Mouse (Mus musculus) CD4-positive, CD25-positive, alpha-beta regulatory T cell, adult 2 months (primary cell): ENCODE measurements around the gene Hist2h2bb.
"Not testable (repeated sequence)": the region's sequence is repeated elsewhere in the genome, so short reads cannot be mapped to it uniquely, and the experiment has no call there.

Source experiments
- DNase-seq: peaks from one replicate; pipeline ENCODE4 v3.0.0-alpha.2; 2012; ENCODE audit warnings: low read depth, low spot score

The Hist2h2bb gene

DNA sequence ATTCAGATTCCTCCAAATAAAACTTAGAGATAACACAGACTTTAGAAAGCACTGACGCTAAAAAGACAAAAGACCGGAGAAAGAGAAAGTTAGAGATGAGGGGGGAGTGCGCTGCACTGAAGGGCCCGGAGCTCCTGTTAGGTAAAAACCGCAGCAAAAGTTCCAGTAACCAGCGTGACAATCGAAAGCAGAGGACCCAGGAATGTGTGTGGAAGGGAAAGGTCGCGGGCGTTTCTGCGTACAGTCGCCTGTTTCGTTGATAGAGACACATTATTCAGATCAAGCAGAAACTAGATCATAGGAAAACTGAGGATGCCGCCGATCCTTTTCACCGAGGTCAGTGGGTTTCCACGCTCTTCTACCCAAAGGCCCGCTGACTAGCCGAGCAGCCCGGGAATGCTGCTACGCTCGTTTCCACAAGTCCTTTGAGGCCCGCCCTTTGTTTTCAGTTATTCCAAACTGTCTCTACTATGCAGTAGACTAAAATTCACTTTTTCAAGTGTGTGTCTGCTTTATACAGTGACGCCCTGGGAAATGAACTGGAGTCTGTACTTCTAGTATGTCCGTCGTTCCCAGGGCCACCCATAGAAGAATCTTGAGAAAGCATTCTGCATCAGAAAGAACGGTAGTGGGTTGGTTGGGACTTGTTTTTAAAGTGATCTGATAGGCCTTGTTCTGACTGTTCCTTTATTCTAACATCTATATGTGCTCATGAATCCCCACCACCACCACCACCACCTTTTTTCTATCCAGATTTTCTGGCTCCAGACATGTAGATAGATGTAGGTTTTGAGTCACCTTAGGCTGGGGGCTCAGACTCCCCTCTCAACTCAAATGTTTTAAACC, 5.8 kb upstream of the Hist2h2bb start:
- peak; percentile 71 for DNase-seq

DNA sequence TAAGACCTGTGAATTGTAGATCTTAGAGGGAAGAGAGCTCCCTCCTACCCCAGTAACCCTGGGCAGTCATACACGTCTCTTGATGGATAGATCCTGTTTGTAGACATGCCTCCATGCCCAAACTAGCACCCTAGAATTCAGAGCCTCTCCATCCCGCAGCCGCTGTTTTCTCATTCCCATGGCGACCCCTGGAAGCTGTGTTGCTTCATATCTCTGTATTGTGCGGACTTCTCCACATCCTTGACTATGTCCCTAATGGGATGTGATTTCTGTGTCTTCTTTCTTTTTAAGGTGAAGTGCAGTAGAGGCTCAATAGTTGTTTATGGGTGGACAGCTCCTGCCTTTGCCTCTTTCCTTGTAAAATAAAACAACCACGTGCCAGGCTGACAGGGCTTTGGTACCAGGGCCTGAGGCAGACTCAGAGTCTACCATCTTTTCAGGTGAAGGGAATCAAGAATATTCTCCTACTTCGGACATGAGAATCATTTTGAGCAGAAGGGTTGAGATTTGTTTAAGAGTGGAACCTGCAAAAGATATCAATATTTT, 5.1 kb upstream of the Hist2h2bb start:
- no peak for DNase-seq

DNA sequence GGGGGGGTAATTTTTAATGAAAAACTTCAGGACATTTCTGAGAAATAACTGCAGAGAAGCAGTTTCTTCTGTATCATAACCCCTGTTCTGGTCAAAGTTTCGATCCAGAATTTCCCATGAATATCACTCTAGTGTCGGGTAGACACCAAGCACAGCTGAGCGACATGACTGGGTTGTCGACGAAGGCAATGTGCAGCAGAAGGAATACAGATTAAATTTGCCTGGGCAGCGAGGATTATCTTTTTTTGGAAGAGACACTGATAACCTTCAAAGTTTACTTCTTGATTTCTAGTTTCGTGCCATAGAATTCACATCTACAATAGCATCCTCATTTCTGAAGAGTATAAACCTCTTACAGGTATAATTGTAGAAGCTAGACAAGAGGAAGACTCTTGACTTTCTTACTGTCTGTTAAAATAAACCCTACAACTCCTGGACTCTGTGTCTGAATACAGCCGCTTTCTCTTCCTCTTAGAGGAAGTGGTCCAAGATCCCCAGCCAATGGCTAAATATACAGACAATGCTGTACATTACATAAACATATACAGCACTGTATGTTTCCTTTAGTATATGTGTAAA, 3.3 kb upstream of the Hist2h2bb start:
- no peak for DNase-seq

DNA sequence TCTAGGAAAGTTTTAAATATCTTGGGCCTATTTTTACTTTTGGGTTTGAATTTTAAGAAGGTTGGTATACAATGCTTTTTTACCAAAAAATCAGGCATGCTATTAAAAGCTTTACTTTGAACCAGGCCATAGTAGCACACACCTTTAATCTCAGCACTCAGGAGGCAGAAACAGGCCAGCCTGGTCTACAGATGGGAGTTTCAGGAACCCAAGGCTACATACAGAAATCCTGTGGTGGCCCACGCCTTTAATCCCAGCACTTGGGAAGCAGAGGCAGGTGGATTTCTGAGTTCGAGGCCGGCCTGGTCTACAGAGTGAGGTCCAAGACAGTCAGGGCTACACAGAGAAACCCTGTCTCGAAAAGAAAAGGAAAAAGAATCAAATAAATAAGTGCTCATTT, 2.0 kb upstream of the Hist2h2bb start:
- DNase-seq = no peak

DNA sequence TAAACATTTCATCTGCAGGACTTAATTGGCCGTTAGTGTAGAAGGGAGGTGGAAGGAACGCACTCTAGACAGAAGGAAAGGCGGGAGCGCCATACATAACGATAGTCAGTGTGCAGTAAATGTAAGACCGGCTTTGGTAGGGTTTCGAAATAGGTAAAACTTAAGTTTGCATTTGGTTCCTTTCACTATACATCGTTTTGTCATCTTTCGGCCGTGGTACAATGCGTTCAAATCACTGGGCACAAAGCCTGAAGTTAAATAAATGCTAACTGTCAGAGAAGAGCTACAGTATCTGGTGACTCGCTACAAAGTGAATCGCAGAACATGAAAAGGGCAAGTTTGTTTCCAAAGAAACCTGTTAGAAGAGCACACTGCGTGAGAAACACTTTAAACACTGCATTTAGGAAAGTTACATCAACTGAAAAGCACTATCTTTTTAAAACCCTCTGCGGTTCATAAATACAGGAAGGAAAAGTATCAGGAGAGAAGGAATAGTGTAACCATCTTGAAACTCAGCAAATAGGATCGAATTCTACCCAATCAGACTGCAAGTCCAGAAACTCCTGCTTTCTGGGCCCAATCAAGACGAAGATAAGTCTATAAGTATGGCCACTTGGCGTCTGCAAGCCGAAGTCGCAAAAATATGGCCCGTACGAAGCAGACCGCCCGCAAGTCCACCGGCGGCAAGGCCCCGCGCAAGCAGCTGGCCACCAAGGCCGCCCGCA, 1.3 kb upstream of the Hist2h2bb start, which contains the start of gene Hist2h3b:
Gene Hist2h3b (plus strand): TSS at position 604 of the 725 bp plus-strand sequence.
- DNase-seq = peak; percentile 78

DNA sequence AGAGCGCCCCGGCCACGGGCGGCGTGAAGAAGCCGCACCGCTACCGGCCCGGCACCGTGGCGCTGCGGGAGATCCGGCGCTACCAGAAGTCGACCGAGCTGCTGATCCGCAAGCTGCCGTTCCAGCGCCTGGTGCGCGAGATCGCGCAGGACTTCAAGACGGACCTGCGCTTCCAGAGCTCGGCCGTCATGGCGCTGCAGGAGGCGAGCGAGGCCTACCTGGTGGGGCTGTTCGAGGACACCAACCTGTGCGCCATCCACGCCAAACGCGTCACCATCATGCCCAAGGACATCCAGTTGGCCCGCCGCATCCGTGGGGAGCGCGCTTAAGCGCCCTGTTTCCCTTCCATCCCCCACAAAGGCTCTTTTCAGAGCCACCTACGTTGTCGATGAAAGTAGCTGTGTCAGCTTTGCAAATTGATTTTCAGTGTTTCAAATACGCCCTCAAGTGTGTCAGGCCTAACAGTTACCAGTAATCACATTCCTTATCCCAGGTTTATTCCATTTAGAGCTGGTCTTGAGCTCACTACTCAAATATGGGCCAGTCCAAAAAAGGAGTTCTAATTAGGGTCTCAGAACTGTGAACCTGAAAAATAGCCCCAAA, 675 bp upstream of the Hist2h2bb start:
- peak; percentile 66 for DNase-seq

DNA sequence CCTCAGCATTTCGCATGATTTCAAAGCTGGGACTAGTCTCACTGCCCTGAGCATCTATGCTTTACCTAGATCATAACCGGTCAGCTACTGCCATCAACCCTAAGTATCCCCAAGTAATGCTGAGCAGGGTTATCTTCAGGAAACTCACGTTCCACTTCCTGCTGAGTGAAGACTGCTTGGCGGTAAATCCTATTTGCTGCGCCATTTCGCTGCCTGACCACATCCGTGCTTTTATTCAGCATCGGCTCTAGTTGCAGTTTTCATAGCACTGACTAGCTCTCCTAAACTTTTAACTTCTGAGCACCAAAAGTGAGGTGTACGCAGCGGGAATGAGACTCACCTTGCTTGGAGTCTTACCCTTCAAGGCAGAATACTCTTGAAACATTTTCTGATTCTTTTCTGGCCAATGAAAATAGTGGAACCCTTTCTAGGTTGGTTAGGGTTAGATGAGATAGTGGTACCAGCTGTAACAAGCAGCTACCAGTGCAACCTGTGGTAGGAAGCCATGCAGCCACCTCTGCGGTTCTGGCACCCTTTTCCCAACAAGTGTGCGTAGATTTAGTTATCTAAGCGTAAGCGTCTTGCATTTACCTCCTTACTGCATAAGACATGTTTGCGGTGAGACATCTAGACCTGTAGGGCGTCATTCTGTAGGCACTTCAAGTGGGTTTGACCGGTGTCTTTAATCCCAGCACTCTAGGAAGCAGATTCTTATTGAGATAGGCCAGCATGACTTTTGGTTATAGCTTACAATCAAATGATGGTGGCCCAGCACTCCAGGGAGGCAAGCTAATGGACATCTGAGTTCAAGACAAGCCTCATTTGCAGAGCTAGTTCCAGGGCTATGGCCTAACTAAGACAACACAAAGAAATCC, 4.3 kb downstream of the Hist2h2bb start:
- DNase-seq = peak; percentile 79

DNA sequence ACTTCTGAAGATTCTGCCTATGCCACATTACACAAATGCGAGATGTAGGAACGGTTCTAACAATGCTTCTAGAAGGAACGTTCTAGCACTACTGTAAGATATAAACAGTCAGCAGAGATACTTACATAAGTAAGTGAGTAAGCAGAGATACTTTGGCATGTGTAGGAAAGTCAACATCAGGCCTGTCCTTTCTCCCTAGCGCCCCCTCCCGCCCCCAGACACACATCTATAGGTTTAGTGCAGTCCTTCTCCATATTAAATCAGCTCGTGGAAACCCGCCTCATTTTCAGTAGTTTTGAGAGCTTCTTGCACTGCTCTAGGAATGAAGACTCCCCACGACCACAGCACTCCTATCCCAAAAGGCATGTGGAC, 7.9 kb downstream of the Hist2h2bb start:
- peak; percentile 80 for DNase-seq

DNA sequence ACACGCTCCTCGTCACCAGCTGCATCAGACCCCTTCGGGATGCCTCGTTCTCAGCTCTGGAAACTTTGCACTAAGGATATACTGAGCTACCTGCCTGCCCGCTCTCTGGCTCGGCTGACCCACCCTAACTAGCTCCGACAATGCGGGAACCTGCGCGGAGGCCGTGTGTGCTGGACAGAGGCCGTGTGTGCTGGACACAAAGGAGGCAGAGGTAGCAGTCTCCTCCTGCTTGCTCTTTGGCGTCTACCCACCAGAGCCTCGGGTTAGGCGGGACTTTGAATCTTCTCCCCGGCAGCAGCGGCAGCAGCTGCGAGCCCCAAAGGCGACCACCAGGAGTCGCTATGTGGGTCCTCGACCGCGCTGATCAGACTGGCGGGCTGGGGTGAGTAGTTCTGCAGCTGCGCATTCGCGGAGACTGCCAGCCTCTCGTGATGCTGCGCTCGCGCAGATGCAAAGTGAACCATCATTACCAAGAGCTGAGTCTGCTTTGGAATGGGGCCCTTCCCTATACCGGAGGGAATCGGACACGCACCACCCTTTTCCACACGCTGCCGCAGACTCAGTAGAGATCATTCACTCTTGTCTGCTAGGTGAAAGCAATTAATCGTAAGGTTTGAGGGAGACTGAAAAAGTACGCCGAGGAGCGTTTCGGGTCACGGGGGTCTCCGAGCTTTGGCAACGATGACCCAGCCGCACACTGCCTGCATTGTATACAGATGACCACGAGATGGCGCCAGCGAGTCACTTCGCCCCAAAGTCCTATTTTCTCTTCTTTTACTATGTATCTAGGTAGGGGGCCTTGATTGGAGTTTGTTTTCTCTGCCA, 8.5 kb downstream of the Hist2h2bb start:
- peak; percentile 97 for DNase-seq

DNA sequence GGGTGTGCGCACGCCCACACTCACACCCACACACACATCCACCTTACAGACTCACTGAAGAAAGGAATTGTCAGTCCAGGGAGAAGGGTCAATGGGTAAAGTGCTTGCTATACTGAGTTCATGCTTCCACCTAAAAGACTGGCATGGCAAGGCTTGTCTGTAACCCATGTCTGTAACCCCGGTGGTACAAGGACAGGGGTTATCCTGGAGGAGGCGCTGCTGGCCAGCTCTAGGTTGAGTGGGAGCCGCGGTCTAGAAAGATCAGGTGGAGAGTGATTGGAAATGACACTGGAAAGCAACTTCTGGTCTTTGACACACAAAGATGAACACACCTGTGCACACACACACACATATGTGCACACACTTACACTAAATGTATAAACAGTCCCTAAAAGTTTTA, 11.1 kb downstream of the Hist2h2bb start:
- no peak for DNase-seq

DNA sequence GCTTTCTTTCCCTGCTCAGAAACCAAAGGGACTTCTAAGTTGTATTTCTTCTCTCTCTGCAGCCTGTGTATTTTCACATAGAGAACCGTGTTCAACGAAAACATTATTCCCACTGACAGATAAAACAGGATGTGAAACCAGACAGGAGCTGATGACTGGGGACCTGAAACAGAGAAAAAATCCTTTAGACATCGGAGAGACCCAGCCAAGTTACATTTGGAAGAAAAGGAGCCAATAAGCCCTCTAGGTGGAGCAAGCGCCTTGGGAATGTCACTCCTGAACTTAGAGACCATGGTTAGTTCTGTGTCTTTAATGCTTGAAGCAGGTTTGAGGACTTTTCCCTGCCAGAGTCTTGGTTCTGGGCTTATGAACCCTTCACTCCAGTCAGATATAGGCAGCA, 14.9 kb downstream of the Hist2h2bb start:
- no peak for DNase-seq

DNA sequence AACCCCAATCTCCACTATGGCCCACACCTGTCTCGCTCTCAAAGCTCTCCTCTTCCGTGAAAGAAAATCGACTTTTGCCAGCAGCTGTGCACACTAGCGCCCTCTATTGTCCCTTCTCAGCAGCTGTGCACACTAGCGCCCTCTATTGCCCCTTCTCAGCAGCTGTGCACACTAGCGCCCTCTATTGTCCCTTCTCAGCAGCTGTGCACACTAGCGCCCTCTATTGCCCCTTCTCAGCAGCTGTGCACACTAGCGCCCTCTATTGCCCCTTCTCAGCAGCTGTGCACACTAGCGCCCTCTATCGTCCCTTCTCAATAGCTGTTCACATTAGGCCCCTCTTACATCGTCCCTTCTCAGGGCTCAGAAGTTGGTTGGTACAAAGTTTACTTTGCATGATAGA, 17.8 kb downstream of the Hist2h2bb start:
- peak; percentile 34 for DNase-seq

DNA sequence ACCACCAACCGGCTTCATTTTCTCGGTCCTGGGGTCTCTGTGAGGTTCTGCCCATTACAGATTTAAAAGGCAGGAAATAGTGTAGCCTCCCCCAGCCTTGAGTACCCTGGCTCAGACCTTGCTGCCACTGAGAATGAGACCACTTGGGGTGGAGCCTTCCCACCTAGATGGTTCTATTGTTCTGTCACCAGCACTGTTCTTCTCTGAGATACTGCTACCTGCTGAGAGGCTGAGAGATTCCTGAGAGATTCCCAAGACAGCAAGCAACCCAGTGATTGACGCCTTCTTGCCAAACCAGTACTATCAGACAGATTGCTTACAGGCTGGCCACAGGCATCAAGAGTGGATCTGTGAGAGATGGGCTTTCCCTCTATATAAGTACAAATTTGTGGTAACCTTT, 19.6 kb downstream of the Hist2h2bb start:
- DNase-seq = no peak

DNA sequence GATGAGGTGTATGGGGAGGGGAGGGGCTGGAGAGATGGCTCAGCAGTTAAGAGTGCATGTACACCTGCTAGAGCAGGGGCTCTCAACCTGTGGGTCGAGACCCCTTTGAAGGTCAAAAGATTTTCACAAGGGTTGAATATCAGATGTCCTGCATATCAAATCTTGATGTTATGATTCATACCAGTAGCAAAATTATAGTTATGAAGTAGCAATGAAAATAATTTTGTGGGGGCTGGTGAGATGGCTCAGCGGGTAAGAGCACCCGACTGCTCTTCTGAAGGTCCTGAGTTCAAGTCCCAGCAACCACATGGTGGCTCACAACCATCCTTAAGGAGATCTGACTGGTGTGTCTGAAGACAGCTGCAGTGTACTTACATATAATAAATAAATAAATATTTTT, 21.2 kb downstream of the Hist2h2bb start:
- not testable (repeated sequence) for DNase-seq

DNA sequence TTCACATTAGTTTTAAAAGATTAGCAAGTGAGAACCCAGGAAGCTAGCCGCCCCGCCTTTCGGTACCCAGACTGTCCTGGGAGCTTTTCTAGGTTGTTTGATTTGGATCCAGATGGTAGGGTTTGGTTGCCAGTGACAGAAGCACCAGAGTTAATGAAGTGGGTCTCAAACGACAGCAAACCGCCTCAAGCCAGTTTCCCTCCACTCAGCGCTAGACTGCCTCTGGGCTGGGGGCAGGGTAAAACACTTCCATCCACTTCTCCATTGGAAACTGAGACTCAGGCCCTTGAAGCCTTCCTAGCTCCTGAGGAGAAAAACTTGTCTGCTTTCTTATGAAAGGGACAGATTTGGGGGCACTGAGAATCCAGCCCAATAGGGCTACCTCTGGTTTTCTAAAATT, 23.1 kb downstream of the Hist2h2bb start:
- no peak for DNase-seq

DNA sequence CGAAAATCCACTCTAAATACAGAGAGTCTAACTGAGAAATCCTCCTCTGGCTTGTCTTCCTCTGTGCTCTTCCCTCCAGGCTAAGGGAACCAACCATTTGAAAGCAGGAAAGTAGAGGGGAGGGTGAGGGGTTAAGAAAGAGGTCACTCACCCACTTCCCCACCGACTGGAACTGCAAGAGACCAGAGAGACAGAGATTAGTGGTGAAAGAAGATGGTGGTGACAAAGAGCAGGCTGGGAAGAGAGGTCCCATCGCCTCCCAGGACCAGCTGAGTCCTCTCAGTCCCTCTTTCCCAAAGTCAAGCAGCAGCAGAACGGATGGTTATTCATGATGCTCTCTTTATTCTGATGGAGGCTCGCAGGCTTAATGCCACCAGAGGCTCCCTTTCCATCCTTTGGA, 23.8 kb downstream of the Hist2h2bb start:
- DNase-seq = no peak

DNA sequence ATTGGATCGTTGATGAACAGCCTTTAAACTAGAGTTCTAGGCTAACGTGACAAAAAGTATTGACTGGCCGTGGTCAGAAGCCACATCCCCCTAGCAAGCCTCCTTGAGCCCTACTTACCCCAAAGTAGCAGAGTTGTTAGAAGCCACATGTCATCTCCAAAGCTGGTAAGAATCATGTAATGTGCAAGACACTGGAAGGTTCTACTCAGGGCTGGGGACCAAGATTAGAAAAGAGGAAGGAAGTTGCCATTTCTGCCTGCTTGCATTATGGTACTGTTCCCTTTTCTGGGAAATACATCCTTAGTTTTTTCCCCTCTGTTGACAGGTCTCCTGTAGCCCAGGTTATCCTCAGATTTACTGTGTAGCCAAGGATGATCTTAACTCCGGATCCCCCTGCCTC, 24.2 kb downstream of the Hist2h2bb start, which contains the start of gene Fcgr1:
Gene Fcgr1 (minus strand): TSS at position 183 of the 400 bp plus-strand sequence.
- DNase-seq = no peak

DNA sequence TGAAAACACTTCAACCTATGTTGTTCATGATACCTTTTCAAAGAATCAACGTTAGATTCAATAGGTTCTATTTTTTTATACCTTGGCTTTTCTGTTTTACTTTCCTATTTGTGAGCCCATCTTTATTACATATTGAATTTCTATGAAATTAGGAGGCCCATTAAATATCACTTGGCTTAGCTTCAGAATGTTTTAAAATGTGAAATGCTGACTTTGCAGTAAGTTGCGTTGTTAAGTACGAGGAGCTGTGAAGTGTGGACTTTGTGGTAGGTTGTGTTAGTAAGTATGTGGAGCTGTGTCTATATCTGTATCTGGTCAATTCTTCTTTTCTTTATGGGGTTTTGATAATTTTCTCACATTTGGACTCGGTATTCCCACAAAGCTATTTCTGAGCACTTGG, 28.8 kb downstream of the Hist2h2bb start:
- DNase-seq = no peak

DNA sequence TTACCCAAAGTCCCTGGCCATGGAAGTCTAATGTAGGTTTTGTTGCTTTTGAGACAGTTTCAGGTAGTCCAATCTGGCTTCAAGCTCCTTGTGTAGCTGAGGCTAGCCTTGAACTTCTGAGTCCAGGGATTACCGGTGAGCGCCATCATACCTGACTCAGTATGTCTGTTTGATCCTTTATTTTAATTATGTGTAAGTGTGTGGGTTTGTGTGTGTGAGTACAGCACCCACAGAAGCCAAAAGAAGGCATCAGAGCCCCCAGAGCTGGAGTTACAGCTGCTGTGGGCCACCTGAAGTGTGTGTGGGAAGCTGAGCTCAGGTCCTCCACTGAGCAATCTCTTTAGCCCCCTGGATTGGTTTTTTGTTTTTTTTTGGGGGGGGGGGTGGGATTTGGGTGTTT, 30.0 kb downstream of the Hist2h2bb start:
- DNase-seq = no peak
